Mouse (Mus musculus) layer of hippocampus, adult 18-20 months (tissue): ENCODE results near the gene Gh. TPM values are rescaled to one million over a fixed set of nuclear protein-coding genes. Genes with fewer than 3 reads are reported as not detected.

Experiments used
- DNase-seq, 2 experiments: peaks; one replicate each; pipeline ENCODE4 v3.0.0; 2022; ENCODE audit warnings: low spot score in 2 of 2
- total RNA-seq, 2 experiments: library from RNA; stranded (reverse); gene quantifications; 2 replicates each; pipeline ENCODE4 v1.2.3; 2021

Gh gene
- total RNA-seq, 2 experiments from 2014 or later = not detected

- no peak for DNase-seq
Observed at GRCm38 (mm10) chr11:106310123-106310522, 8.5 kb upstream of the Gh start.

DNA sequence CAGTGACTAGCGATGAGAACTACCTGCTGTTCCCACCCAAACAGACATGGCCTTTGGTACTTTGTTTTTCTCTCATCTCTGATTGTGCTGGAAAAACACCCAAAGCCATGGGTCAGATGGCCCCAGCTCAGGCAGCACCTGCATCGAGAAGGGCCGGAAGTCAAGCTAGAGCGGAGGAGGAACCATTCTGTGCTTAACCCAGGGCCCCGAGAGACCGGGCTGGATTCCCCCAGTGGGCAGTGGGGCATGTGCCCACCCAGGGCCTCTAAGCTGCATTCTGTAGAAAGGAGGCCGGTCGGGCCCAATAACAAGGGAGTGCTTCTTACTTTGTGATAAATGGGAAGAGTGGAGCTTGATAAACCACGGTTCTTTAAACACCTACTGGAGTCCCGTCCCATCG, 6.5 kb upstream of the Gh start:
- no peak for DNase-seq

DNA sequence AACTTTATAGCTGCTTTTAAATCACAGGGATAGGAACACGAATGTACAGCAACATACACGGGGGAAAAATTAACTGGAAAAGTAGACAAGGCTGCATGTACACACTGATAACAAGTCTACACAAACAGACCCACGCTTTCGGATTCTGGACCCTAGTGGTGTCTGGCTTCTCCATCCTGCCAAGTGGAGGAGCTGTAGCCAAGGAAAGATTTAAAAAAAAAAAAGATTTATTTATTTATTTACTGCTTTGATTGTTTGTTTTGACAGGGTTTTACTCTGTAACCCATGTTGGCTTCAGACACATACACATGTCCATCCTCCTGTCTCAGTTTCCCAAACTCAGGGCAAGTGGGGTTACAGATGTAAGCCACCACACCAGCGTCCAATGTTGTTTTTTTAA, 5.8 kb upstream of the Gh start:
- no peak for DNase-seq

DNA sequence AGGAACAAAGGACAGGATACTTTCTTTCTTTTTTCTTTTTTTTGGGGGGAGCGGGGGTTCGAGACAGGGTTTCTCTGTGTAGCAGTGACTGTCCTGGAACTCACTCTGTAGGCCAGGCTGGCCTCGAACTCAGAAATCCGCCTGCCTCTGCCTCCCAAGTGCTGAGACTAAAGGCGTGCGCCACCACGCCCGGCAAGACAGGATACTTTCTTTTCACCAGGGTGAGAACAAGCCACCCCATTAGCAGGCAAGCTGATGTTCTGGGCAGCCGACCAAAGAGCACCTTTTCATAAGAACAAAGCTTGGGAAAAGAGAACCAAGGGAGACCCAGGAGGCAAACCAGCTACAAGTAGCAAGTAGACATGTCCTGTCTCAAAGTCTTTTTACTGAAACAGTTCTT, 5.1 kb upstream of the Gh start:
- DNase-seq = no peak

DNA sequence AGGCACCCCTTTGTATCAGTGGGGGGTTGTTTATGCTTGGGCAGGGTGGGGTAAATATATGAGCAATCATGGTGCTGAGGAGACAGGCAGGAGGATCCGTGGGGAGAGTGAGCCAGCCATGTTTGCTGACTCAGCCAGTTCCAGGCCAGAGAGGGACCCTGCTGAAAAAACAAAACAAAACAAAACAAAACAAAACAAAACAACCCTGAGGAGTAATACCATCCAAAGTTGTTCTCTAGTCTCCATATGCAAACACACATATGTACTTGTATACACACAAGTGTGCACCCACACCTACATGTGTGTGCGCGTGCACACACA, 4.4 kb upstream of the Gh start:
- DNase-seq = no peak

GRCm38 (mm10) chr11:106305348-106306064, 3.8 kb upstream of the Gh start:
- DNase-seq = no peak

DNA sequence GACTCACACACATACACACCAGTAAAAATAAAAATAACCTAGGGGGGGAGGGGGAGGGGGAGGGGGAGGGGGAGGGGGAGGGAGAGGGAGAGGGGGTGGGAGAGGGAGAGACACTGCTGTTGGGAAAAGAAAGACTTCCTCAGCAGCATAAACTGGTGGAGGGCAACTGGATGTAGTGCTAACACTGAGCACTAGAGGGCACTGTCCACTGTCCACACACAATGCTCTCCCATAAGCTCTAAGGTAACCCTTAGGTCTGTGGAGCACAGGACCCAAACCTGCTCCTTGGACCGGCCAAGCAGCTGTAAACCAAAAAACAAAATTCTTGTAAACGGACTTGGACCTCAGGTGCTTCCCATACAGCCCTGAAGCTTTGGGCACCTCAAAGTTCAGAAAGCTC, 969 bp upstream of the Gh start:
- peak in 1 of 2 experiments; percentile 48 for DNase-seq

- peak in 1 of 2 experiments; percentile 20 for DNase-seq
Observed at GRCm38 (mm10) chr11:106291861-106292260, 9.8 kb downstream of the Gh start.

- DNase-seq = no peak
Observed at GRCm38 (mm10) chr11:106290376-106290775, 11.3 kb downstream of the Gh start.

GRCm38 (mm10) chr11:106289369-106289768, 12.3 kb downstream of the Gh start:
- no peak for DNase-seq

GRCm38 (mm10) chr11:106286987-106287386, 14.7 kb downstream of the Gh start:
- no peak for DNase-seq

DNA sequence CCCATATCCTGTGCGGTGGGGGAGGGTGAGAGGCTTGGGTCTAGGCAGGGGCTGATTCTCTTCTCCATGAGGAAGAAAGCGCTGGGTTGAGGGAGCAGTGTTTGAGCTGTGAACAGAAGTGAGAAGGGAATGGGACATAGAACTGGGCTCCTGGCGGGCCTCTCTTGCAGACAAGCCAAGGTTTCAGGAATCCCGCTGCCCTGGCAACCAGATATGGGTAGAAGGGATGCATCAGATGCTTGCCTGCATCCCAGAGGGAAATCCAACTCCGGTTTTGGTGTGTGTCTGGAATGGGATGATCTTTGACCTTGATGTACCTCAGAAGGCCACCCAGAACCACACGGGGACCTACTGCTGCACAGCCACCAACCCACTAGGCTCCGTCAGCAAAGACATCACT, 15.5 kb downstream of the Gh start:
- DNase-seq = no peak

GRCm38 (mm10) chr11:106284126-106284525, 17.5 kb downstream of the Gh start:
- no peak for DNase-seq

- DNase-seq = no peak
Observed at GRCm38 (mm10) chr11:106283371-106283770, 18.3 kb downstream of the Gh start.

GRCm38 (mm10) chr11:106282452-106282851, 19.2 kb downstream of the Gh start:
- DNase-seq = no peak

DNA sequence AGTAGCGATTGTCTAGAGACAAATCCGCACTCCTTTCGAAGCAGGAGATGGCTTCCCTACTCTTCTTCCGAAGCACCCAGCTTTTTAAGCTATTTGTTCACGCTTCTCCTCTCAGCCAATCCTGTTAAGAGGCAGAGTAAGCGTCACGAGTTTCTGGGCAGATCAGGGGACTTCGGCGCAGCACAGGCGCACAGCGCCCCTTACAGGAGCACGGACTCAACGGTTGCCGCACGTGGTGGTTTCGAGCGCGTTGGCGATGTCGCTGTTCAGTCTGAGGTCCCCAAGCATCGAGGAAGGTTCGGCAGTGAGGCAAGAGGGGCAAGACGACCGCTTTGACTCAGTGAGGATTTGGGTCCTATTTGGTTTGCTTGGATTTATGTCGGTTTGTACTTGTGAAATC, 25.2 kb downstream of the Gh start, which contains the start of gene Tcam1:
Gene Tcam1 (plus strand): TSS at position 219 of the 400 bp plus-strand sequence.
- peak; percentile 88 to 97 for DNase-seq

GRCm38 (mm10) chr11:106274971-106275411, 26.7 kb downstream of the Gh start:
- DNase-seq = no peak

DNA sequence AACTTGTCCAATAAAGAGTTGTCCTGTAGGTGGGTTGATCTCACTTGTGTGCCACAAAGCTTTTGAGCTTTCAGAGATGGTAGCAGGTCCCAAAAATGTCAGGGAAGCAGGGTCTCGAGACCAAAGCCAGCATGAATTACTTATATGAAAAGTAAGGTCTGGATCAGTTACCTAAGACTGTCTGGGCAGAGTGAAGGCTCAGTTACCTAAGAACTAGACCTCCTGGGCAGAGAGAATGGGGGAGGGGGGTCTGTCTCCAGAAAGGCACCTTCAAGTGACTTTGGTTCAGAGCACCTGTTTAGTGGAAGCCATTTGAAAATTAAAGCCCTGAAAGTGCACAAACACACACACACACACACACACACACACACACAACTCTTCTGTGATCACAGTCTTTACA, 27.3 kb downstream of the Gh start:
- DNase-seq = no peak

- DNase-seq = no peak
Observed at GRCm38 (mm10) chr11:106273811-106274210, 27.9 kb downstream of the Gh start.

DNA sequence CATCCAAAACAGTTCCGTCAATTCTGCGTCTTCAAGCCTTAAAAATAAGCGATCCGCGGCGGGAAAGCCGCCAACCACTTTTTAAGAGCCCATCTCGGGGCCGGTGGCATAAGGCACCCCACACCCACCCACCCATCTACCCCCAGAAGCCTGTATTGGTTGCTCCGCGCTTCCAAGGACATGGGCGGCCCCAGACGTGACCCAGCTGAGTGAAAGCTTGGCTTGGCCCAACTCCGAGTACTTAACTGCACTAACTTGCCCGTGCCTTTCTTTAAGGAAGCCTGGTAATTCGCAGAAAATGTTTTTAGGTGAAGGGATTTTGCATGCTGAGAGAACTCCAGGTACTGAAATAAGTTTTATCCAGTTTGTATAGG, 28.4 kb downstream of the Gh start:
- no peak for DNase-seq

DNA sequence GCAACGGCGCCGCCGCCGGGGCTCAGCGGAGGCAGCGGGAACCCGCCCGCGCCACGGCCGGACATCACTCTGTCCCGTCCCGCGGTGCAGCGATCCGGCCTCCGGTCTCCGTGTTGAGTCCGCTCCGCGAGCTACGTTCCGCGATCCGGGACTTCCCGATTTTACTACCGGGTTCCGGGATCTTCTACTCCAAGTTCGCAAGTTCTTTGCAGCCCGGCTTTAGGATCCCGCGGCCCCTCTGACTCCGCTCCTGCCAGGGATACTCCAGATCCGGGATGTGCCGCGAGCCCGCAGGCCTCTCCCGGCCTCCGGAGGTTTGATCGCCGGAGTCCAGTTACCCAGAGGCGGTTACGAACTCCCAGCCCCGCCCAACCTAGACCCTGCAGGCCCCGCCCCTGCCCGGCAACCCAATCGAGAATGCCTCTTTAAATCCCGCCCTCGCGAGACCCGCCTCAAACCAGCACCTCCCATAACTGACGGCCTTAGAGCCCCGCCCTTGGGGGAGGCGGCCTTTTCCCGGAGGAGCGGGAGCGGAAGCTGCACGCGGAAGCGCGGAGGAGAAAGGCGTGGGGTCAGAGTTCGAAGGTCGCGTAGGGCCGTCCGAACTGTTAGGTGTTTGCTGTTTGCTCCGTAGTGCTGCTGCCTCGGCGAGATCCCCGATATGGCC, 28.9 kb downstream of the Gh start, which contains the start of gene Smarcd2:
Gene Smarcd2 (minus strand): TSS at position 329 of the 667 bp plus-strand sequence.
- DNase-seq = peak; percentile 99

GRCm38 (mm10) chr11:106271794-106272643, 29.6 kb downstream of the Gh start:
- no peak for DNase-seq
